Mouse (Mus musculus) thymus, postnatal 25 days (tissue): ENCODE results near the gene Pcdh18.

ENCODE experiments used
- DNase-seq: peaks from one replicate; pipeline ENCODE4 v3.0.0; 2022

The Pcdh18 gene

GRCm38 (mm10) chr3:49756870-49757625, at the start of gene Pcdh18:
Gene Pcdh18, minus strand, starts transcription at chr3:49757325.
- DNase-seq, result no peak

GRCm38 (mm10) chr3:49806823-49807222, 49.7 kb upstream of the Pcdh18 start:
- no peak for DNase-seq

- DNase-seq, result no peak
Observed at GRCm38 (mm10) chr3:49805511-49805910, 48.4 kb upstream of the Pcdh18 start.

GRCm38 (mm10) chr3:49788296-49788695, 31.2 kb upstream of the Pcdh18 start:
- no peak for DNase-seq

GRCm38 (mm10) chr3:49787719-49788118, 30.6 kb upstream of the Pcdh18 start:
- no peak for DNase-seq

GRCm38 (mm10) chr3:49768992-49769738, 12.0 kb upstream of the Pcdh18 start:
- DNase-seq, result no peak

- no peak for DNase-seq
Observed at GRCm38 (mm10) chr3:49762711-49763110, 5.6 kb upstream of the Pcdh18 start.

GRCm38 (mm10) chr3:49761971-49762370, 4.8 kb upstream of the Pcdh18 start:
- no peak for DNase-seq

- no peak for DNase-seq
Observed at GRCm38 (mm10) chr3:49757626-49758019, 498 bp upstream of the Pcdh18 start.

- no peak for DNase-seq
Observed at GRCm38 (mm10) chr3:49755986-49756845, 909 bp downstream of the Pcdh18 start.

- no peak for DNase-seq
Observed at GRCm38 (mm10) chr3:49752766-49753165, 4.4 kb downstream of the Pcdh18 start.

- no peak for DNase-seq
Observed at GRCm38 (mm10) chr3:49749491-49750284, 7.4 kb downstream of the Pcdh18 start.

- no peak for DNase-seq
Observed at GRCm38 (mm10) chr3:49748054-49748453, 9.1 kb downstream of the Pcdh18 start.

GRCm38 (mm10) chr3:49739061-49739460, 18.1 kb downstream of the Pcdh18 start:
- DNase-seq, result no peak

GRCm38 (mm10) chr3:49738531-49738930, 18.6 kb downstream of the Pcdh18 start:
- no peak for DNase-seq

GRCm38 (mm10) chr3:49706503-49706902, 50.6 kb downstream of the Pcdh18 start:
- DNase-seq, result no peak

GRCm38 (mm10) chr3:49699951-49700350, 57.2 kb downstream of the Pcdh18 start:
- no peak for DNase-seq
